Mouse (Mus musculus): Measurements from ENCODE around the gene Retsat.

DNA sequence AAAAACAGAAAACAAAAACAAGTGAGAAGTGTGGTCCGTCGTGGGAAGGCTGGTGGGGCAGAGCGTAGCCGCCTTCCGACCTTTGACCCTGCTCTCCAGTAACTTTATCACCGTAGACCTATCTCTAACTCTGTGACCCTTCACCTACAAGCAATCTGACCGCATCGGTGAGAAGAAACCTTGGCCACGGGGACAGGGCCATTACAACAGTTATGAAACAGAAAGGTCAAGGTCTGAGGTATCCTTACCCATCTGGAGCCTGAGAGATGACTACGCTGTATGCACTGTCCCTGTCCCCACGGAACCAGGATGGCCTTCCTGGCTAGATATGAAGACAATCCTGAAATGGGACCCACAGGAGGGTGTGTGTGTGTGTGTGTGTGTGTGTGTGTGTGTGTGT is 14.1 kb upstream of the Retsat start:
- TF ChIP-seq CTCF (conservative IDR thresholded peaks at IDR 0.05; ENCODE audit: insufficient read depth, insufficient read length, low read depth, low read length) (no peak), POLR2A (IDR thresholded peaks at IDR 0.05; ENCODE audit: low read depth, low read length) (no peak)
